In the genomic region with DNA sequence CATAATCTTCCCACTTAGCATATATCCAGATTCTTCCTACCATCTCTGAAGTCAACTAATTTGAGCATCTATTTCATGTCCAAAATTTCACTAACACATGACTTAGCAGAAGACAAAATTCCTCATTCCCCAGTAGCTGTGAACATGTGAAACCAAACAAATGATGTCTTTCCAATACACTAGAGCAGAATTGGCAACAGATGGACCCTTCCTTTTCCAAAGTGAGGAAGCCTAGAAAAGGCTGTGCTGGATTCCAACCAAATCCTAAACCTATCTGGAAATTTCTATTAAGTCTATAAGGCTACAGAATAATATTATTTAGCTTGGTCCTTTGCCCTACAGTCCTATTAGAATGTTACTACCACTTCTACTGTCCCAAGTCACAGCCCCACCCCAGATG, we compare ENCODE assay signal across 24 mouse cellular contexts.
DNase-seq lines count a peak whose midpoint lies in the region; ATAC-seq and TF ChIP-seq lines count a peak whose summit lies in the region.
"Had no signal": no experiment of that assay in that cellular context is flagged by ENCODE, and none has a peak within 500 bp of the region (broad histone marks: within the 10 kb centered on the region; RNA-seq: fewer than 3 reads in every experiment).

No protein-coding gene starts in this region.

- no peak overlapping the region for H3K27ac ChIP-seq in forebrain, embryonic 13.5 days
- no peak overlapping the region for H3K27ac ChIP-seq in forebrain, embryonic 12.5 days
- H3K27ac ChIP-seq in forebrain, postnatal 0 days (ENCODE audit: low read depth, low read length), result no peak overlapping the region
- no peak overlapping the region for H3K27ac ChIP-seq in forebrain, embryonic 10.5 days
- peak overlapping the region; percentile 40; the same call in 1 of the 2 replicates for H3K27ac ChIP-seq in left cerebral cortex, adult 2 months
- H3K27ac ChIP-seq: heart, embryonic 15.5 days; hindbrain, embryonic 10.5 days; hindbrain, embryonic 13.5 days; intestine, embryonic 15.5 days had no signal

- H3K9ac ChIP-seq in forebrain, embryonic 13.5 days, result no peak overlapping the region
- H3K9ac ChIP-seq in forebrain, embryonic 12.5 days, result no peak overlapping the region
- no peak overlapping the region for H3K9ac ChIP-seq in forebrain, postnatal 0 days
- H3K9ac ChIP-seq: heart, embryonic 12.5 days; heart, embryonic 15.5 days; hindbrain, embryonic 13.5 days; intestine, embryonic 15.5 days had no signal

- H3K4me2 ChIP-seq in forebrain, embryonic 13.5 days, result no peak overlapping the region
- no peak overlapping the region for H3K4me2 ChIP-seq in forebrain, embryonic 12.5 days
- H3K4me2 ChIP-seq in forebrain, postnatal 0 days (ENCODE audit: low read depth), result no peak overlapping the region
- H3K4me2 ChIP-seq: heart, embryonic 12.5 days; heart, embryonic 15.5 days; hindbrain, embryonic 13.5 days; intestine, embryonic 15.5 days had no signal

- TF ChIP-seq CTCF in forebrain, postnatal 0 days (IDR thresholded peaks at IDR 0.05; ENCODE audit: low read depth), result no peak
- TF ChIP-seq CTCF in left cerebral cortex, adult 2 months (IDR thresholded peaks at IDR 0.05), result no peak

- H3K27me3 ChIP-seq in forebrain, embryonic 13.5 days, result no peaks in the 10 kb centered on the region
- no peaks in the 10 kb centered on the region for H3K27me3 ChIP-seq in forebrain, embryonic 12.5 days
- no peaks in the 10 kb centered on the region for H3K27me3 ChIP-seq in forebrain, postnatal 0 days (ENCODE audit: insufficient read depth, low read length)
- H3K27me3 ChIP-seq in forebrain, embryonic 10.5 days (ENCODE audit: poor library complexity, severe bottlenecking), result no peaks in the 10 kb centered on the region
- H3K27me3 ChIP-seq: heart, embryonic 12.5 days; heart, embryonic 15.5 days; hindbrain, embryonic 13.5 days; intestine, embryonic 15.5 days had no signal

- ATAC-seq in forebrain, embryonic 13.5 days, result peak; percentile 48; the same call in 1 of the 2 replicates
- no peak for ATAC-seq in forebrain, embryonic 12.5 days (ENCODE audit: low FRiP score)
- peak; percentile 78 for ATAC-seq in forebrain, postnatal 0 days
- ATAC-seq: activated CD4-positive, CD25-positive, alpha-beta regulatory T cell, adult 4 months; hindbrain, embryonic 16.5 days; intestine, embryonic 15.5 days had no signal

- H3K4me1 ChIP-seq in forebrain, embryonic 13.5 days, result no peaks in the 10 kb centered on the region
- H3K4me1 ChIP-seq in forebrain, embryonic 12.5 days, result no peaks in the 10 kb centered on the region
- no peaks in the 10 kb centered on the region for H3K4me1 ChIP-seq in forebrain, postnatal 0 days (ENCODE audit: insufficient read depth)
- no peaks in the 10 kb centered on the region for H3K4me1 ChIP-seq in forebrain, embryonic 10.5 days
- H3K4me1 ChIP-seq: heart, embryonic 12.5 days; heart, embryonic 15.5 days; hindbrain, embryonic 10.5 days; hindbrain, embryonic 13.5 days; intestine, embryonic 15.5 days had no signal

- H3K9me3 ChIP-seq in forebrain, embryonic 13.5 days (replicated peaks), result no peaks in the 10 kb centered on the region
- no peaks in the 10 kb centered on the region for H3K9me3 ChIP-seq in forebrain, embryonic 12.5 days
- no peaks in the 10 kb centered on the region for H3K9me3 ChIP-seq in forebrain, postnatal 0 days (ENCODE audit: low read length)
- H3K9me3 ChIP-seq in forebrain, embryonic 10.5 days, result no peaks in the 10 kb centered on the region
- H3K9me3 ChIP-seq: heart, embryonic 12.5 days; heart, embryonic 15.5 days; hindbrain, embryonic 10.5 days; hindbrain, embryonic 13.5 days; intestine, embryonic 15.5 days had no signal

- intact Hi-C loops in left cerebral cortex, adult 2 months (cut with DNase I), result no loop called here

- DNase-seq in forebrain, postnatal 0 days, result peak; percentile 61
- DNase-seq in forebrain, embryonic 10.5 days (ENCODE audit: extremely low spot score, low spot score), result no peak
- DNase-seq in left cerebral cortex, adult 2 months (ENCODE audit: extremely low spot score in 1 of 2, low spot score in 2 of 2), result no peak
- DNase-seq in left cerebral cortex, adult 18-20 months (ENCODE audit: low spot score in 2 of 2), result no peak
- no peak for DNase-seq in testis, postnatal 14 days (ENCODE audit: low spot score)
- DNase-seq in right cerebral cortex, postnatal 4 days, result no peak
- DNase-seq: adrenal gland, adult 8-10 months; adrenal gland, postnatal 25 days; cerebellum, adult 11-12 months; cerebellum, adult 8-10 months; gastrocnemius, postnatal 25 days; heart, adult 18-20 months; heart, postnatal 10 days; heart, postnatal 36 days; kidney, adult 11 months had no signal

- no peaks in the 10 kb centered on the region for H3K36me3 ChIP-seq in forebrain, embryonic 13.5 days (ENCODE audit: poor library complexity, severe bottlenecking)
- no peaks in the 10 kb centered on the region for H3K36me3 ChIP-seq in forebrain, embryonic 12.5 days (replicated peaks)
- H3K36me3 ChIP-seq in forebrain, postnatal 0 days (ENCODE audit: insufficient read depth), result no peaks in the 10 kb centered on the region
- H3K36me3 ChIP-seq in forebrain, embryonic 10.5 days (replicated peaks), result no peaks in the 10 kb centered on the region
- H3K36me3 ChIP-seq: heart, embryonic 12.5 days; heart, embryonic 15.5 days; hindbrain, embryonic 10.5 days; hindbrain, embryonic 13.5 days; intestine, embryonic 15.5 days had no signal

- no peak overlapping the region for H3K4me3 ChIP-seq in forebrain, embryonic 13.5 days
- H3K4me3 ChIP-seq in forebrain, embryonic 12.5 days (replicated peaks), result no peak overlapping the region
- H3K4me3 ChIP-seq in forebrain, postnatal 0 days (ENCODE audit: low read depth, low read length), result no peak overlapping the region
- H3K4me3 ChIP-seq in forebrain, embryonic 10.5 days, result no peak overlapping the region
- no peak overlapping the region for H3K4me3 ChIP-seq in left cerebral cortex, adult 2 months
- H3K4me3 ChIP-seq: heart, embryonic 12.5 days; heart, embryonic 15.5 days; hindbrain, embryonic 10.5 days; hindbrain, embryonic 13.5 days; intestine, embryonic 15.5 days had no signal
